Mouse (Mus musculus): Measurements from ENCODE around the gene Gpr137c. TPM values are rescaled to one million over a fixed set of nuclear protein-coding genes. Genes with fewer than 3 reads are reported as not detected.

Gene Gpr137c
- polyA plus RNA-seq, 1 experiment from 2014 or later = 2.1 TPM

DNA sequence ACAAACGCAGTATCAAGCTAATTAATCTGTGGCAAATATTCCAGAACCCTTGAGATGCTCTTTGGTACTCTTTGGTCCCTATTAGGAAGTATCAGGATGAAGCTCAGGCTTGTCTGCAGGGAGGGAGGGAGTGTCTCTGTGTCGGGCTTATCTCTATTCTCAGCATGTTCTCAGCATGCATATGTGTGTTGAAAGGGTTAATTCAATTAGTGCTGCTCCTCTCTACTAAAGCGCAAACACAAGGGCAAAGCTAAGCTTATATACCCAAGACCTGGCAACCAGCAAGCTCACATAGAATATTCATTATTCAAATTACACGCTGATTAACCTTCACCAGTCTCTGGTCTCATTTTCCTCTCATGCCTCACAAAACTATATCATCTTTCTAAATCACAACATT is 84.4 kb downstream of the Gpr137c start:
- H3K36me3 ChIP-seq (ENCODE audit: insufficient read depth) = peaks cover 27% of the 10 kb centered on the region
- 55% methylated on average over 4 of the region's 4 CpGs for WGBS
- no peak for DNase-seq
- H3K27ac ChIP-seq (ENCODE audit: low read depth) = no peak overlapping the region
- H3K9ac ChIP-seq = no peak overlapping the region
- H3K4me2 ChIP-seq = no peak overlapping the region
- no peaks in the 10 kb centered on the region for H3K27me3 ChIP-seq (ENCODE audit: insufficient read depth, low read length)
- no peak for TF ChIP-seq CTCF (IDR thresholded peaks at IDR 0.05; ENCODE audit: low read depth)
- no peak overlapping the region for H3K4me3 ChIP-seq (ENCODE audit: low read depth, low read length)
- H3K4me1 ChIP-seq (ENCODE audit: insufficient read depth) = no peaks in the 10 kb centered on the region
- H3K9me3 ChIP-seq (ENCODE audit: low read depth, low read length) = no peaks in the 10 kb centered on the region
- no peak for ATAC-seq (ENCODE audit: insufficient read depth)

DNA sequence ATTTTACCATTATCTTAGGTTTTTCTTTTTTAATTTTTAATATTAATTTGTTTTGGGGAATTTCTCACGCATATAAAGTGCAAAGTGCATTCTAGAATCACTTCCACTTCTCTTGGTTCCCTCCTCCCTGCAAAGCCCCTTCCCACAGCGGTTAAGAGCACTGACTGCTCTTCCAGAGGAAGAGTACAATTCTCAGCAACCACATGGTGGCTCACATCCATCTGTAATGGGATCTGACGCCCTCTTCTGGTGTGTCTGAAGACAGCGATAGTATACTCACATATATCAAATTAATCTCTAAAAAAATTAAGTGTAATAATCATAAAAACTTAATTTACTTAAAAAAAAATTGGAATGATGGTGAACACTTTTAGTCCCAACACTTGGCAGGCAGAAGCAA is 84.9 kb downstream of the Gpr137c start:
- 65% methylated on average over 4 of the region's 4 CpGs for WGBS
- Histone ChIP-seq H3K4me1 (ENCODE audit: insufficient read depth) (no peaks in the 10 kb centered on the region), H3K27me3 (ENCODE audit: insufficient read depth, low read length) (no peaks in the 10 kb centered on the region), H3K36me3 (ENCODE audit: insufficient read depth) (peaks cover 23% of the 10 kb centered on the region), H3K27ac (ENCODE audit: low read depth) (no peak overlapping the region), H3K4me3 (ENCODE audit: low read depth, low read length) (no peak overlapping the region), H3K9me3 (ENCODE audit: low read depth, low read length) (no peaks in the 10 kb centered on the region), H3K4me2 (no peak overlapping the region), H3K9ac (no peak overlapping the region)
- TF ChIP-seq CTCF (IDR thresholded peaks at IDR 0.05; ENCODE audit: low read depth) = no peak
- DNase-seq = no peak
- no peak for ATAC-seq (ENCODE audit: insufficient read depth)

DNA sequence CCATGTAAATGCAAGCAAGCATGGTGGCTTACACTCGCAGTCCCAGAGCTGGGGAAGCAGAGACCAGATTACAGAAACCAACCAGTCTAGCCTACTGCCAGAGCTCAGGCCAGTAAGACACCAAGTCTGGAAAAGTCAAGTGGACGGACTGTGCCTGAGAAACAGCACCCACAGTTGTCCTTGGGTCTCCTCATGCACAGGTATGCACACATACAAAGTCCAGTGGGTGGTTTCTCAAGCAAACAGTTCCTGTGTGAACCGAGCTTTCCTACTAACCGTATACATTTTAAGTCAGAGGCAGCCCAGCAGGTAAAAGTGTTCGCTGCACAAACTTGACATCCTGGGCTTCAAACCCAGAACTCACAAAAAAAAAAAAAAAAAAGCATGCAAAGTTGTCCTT is 86.3 kb downstream of the Gpr137c start:
- no peak overlapping the region for H3K9ac ChIP-seq
- DNase-seq (no peak), ATAC-seq (ENCODE audit: insufficient read depth) (no peak)
- no peak overlapping the region for H3K4me2 ChIP-seq
- 88% methylated on average over 5 of the region's 5 CpGs for WGBS
- no peaks in the 10 kb centered on the region for H3K9me3 ChIP-seq (ENCODE audit: low read depth, low read length)
- no peak overlapping the region for H3K27ac ChIP-seq (ENCODE audit: low read depth)
- H3K27me3 ChIP-seq (ENCODE audit: insufficient read depth, low read length) = no peaks in the 10 kb centered on the region
- H3K4me3 ChIP-seq (ENCODE audit: low read depth, low read length) = no peak overlapping the region
- H3K36me3 ChIP-seq (ENCODE audit: insufficient read depth) = peaks cover 14% of the 10 kb centered on the region; the same call in 1 of the 2 replicates
- no peak for TF ChIP-seq CTCF (IDR thresholded peaks at IDR 0.05; ENCODE audit: low read depth)
- H3K4me1 ChIP-seq (ENCODE audit: insufficient read depth) = no peaks in the 10 kb centered on the region

DNA sequence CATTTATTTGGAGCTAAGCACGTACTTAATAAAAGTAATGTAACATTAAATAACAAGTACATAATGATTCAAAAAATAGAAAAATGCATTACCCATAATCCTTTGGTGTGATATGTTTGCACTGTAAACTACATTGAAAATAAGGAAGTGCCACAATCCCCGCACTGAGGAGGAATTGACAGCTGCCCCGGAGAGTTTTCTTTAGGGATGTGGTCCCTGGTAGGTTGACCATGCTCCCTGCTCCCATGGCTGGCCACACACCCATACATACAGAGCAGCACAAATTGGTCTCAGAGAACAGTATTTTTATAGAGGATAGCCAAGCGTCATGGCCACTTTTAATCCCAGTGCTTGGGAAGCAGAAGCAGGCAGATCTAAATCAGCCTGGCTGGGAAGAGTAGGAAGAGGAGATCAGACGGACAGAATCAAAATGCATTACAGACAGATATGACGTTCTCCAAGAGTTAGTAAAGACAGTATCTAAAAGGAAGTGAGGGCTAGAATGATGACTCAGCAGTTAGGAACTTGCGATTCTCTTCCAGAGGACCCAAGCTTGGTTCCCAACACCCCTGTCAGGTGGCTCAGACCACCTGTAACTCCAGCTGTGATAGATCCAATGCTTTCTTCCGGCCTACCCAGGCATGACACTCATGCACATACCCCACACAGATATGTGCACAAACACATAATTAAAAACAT is 88.3 kb downstream of the Gpr137c start:
- H3K9ac ChIP-seq = no peak overlapping the region
- H3K4me1 ChIP-seq (ENCODE audit: insufficient read depth) = no peaks in the 10 kb centered on the region
- no peaks in the 10 kb centered on the region for H3K9me3 ChIP-seq (ENCODE audit: low read depth, low read length)
- H3K27ac ChIP-seq (ENCODE audit: low read depth) = no peak overlapping the region
- DNase-seq = no peak
- H3K4me2 ChIP-seq = no peak overlapping the region
- H3K27me3 ChIP-seq (ENCODE audit: insufficient read depth, low read length) = no peaks in the 10 kb centered on the region
- ATAC-seq (ENCODE audit: insufficient read depth) = no peak
- no peak overlapping the region for H3K4me3 ChIP-seq (ENCODE audit: low read depth, low read length)
- TF ChIP-seq CTCF (IDR thresholded peaks at IDR 0.05; ENCODE audit: low read depth) = no peak
- peaks cover 8% of the 10 kb centered on the region; the same call in 1 of the 2 replicates for H3K36me3 ChIP-seq (ENCODE audit: insufficient read depth)
- WGBS = 82% methylated on average over 8 of the region's 8 CpGs

DNA sequence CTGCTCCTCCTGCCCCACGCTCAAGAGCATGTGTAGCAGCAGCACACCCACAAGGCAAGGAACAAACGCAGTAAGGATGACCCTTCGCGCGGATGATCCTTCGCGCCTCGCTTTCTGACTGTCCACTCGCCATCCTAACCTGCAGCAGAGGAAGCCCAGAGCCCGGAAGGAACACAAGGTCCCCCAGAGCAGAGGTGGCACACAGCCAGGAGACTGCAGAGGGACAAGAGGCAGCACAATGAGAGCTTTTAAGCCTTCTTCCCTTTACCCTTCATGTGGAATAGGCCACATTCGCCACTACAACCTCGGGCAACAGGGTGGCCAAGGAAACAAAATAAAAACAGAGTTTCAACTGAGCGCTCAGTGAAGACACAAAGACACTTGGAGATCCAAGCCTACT is 90.1 kb downstream of the Gpr137c start:
- Histone ChIP-seq H3K36me3 (ENCODE audit: insufficient read depth) (peaks cover 5% of the 10 kb centered on the region; the same call in 1 of the 2 replicates), H3K27me3 (ENCODE audit: insufficient read depth, low read length) (no peaks in the 10 kb centered on the region), H3K4me3 (ENCODE audit: low read depth, low read length) (no peak overlapping the region), H3K9me3 (ENCODE audit: low read depth, low read length) (no peaks in the 10 kb centered on the region), H3K4me1 (ENCODE audit: insufficient read depth) (no peaks in the 10 kb centered on the region), H3K9ac (no peak overlapping the region), H3K27ac (ENCODE audit: low read depth) (no peak overlapping the region), H3K4me2 (no peak overlapping the region)
- no peak for TF ChIP-seq CTCF (IDR thresholded peaks at IDR 0.05; ENCODE audit: low read depth)
- DNase-seq (no peak), ATAC-seq (ENCODE audit: insufficient read depth) (no peak)
- WGBS = 88% methylated on average over 13 of the region's 13 CpGs

DNA sequence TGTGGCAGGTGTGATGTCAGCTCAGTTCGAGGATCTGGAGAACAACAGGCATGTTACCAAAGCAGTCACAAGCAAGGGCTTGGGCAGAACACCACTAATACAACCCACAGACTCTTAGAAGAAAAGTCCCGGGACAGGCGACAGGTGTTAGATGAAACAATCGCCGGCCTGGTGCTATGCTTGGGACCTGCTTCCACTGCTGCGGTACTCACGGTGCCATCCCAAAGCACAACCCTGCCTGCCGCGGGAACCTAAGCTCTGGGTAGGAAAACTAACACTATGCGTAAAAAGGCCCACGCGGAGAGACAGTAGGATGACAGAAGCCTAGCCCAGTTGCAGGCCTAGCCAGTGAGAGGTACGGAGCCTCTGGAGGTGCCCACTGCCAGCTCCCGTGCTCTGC is 90.6 kb downstream of the Gpr137c start:
- WGBS = 89% methylated on average over 14 of the region's 14 CpGs
- TF ChIP-seq CTCF (IDR thresholded peaks at IDR 0.05; ENCODE audit: low read depth) = no peak
- DNase-seq (no peak), ATAC-seq (ENCODE audit: insufficient read depth) (no peak)
- Histone ChIP-seq H3K4me3 (ENCODE audit: low read depth, low read length) (no peak overlapping the region), H3K36me3 (ENCODE audit: insufficient read depth) (peaks cover under 1% of the 10 kb centered on the region; the same call in 1 of the 2 replicates), H3K9me3 (ENCODE audit: low read depth, low read length) (no peaks in the 10 kb centered on the region), H3K4me1 (ENCODE audit: insufficient read depth) (no peaks in the 10 kb centered on the region), H3K27me3 (ENCODE audit: insufficient read depth, low read length) (no peaks in the 10 kb centered on the region), H3K27ac (ENCODE audit: low read depth) (no peak overlapping the region), H3K4me2 (no peak overlapping the region), H3K9ac (no peak overlapping the region)

DNA sequence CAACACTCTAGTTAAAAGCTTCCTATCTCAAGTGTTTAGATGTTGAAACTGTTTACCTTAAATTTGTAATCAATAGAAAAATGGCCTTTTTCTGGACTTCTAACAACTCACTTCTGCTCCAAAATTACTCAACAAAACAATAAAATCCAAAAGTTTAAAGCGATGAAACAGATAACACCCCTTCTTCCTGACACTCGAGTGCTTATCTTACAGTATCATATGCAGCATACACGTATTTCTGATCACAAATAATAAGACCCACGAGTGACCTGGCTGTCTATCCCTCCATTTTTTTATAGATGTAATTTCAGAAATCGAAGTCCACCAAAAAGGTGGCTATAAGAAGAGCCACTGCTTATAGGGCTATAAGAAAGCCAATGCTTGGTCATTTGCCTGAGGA is 97.4 kb downstream of the Gpr137c start:
- TF ChIP-seq CTCF (IDR thresholded peaks at IDR 0.05; ENCODE audit: low read depth) = no peak
- Histone ChIP-seq H3K27me3 (ENCODE audit: insufficient read depth, low read length) (no peaks in the 10 kb centered on the region), H3K4me2 (peak overlapping the region; percentile 80), H3K36me3 (ENCODE audit: insufficient read depth) (no peaks in the 10 kb centered on the region), H3K27ac (ENCODE audit: low read depth) (no peak overlapping the region), H3K4me3 (ENCODE audit: low read depth, low read length) (peak overlapping the region; percentile 94), H3K4me1 (ENCODE audit: insufficient read depth) (no peaks in the 10 kb centered on the region), H3K9me3 (ENCODE audit: low read depth, low read length) (no peaks in the 10 kb centered on the region), H3K9ac (peak overlapping the region; percentile 91; the same call in 1 of the 2 replicates)
- DNase-seq = no peak
- ATAC-seq (ENCODE audit: insufficient read depth) = no peak
- 59% methylated on average over 5 of the region's 5 CpGs for WGBS
